Mouse (Mus musculus): ENCODE measurements around the gene Nckap5l.
A peak's percentile ranks its signal among the peaks of the same experiment; 100 is the strongest.
"Not testable (repeated sequence)": the region's sequence is repeated elsewhere in the genome, so short reads cannot be mapped to it uniquely, and the experiment has no call there.

Gene Nckap5l

GRCm38 (mm10) chr15:99469067-99469466, 11.5 kb upstream of the Nckap5l start:
- DNase-seq, result peak; percentile 83 to 91

DNA sequence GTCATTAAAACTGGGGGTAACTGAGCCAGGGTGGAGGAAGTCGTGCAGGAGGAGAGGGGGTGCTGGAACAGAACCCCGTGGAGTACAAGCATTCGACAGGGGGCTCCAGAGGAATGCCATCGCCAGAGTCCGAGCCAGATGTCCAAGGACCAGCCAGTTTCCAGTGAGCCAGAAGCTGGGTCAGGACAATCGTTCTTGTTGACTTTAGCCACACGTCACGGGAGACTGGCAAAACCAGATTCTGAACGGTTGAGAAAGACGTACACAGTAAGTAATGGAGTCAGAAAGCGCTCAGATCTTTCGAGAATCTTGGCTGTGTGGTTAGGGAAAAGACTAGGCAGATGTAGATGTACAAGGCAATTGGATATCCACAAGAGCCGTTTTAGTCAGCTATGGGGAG, 5.6 kb upstream of the Nckap5l start:
- no peak for DNase-seq

DNA sequence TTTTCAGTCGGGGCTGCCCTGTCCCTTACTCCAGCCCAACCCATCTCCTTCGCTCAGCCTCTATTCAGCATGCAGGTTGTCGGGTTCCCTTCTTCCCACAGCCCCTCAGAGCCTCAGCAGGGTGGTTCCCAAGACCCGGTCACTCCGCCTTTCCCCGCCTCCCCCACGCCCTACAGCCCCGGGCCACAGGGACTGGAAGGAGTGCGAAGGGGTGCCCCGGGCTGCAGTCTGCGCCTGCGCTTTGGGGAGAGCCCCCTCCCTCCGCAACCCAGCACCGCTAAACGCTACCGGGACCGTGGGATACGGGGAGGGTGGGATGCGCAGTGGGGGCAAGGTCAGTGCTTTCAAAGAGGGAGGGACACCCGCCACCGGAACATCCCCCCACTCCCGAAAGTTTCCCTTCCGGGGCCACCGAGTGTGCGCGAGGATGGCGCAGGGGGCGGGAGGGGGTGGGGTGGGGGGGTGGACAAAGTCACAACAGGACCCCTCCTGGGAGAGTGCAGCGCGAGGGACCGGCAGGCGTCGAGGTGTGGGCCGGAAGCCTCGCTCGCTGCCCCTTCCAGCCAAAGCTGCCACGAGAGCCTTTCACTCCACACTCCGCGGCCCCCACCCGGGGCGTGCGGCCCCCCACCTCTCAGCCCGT, 464 bp downstream of the Nckap5l start:
- peak; percentile 58 to 77 for DNase-seq

GRCm38 (mm10) chr15:99456338-99456962, 1.1 kb downstream of the Nckap5l start:
- no peak for DNase-seq

GRCm38 (mm10) chr15:99455415-99455814, 2.1 kb downstream of the Nckap5l start:
- DNase-seq, result no peak

GRCm38 (mm10) chr15:99454585-99455279, 2.8 kb downstream of the Nckap5l start:
- no peak for DNase-seq

DNA sequence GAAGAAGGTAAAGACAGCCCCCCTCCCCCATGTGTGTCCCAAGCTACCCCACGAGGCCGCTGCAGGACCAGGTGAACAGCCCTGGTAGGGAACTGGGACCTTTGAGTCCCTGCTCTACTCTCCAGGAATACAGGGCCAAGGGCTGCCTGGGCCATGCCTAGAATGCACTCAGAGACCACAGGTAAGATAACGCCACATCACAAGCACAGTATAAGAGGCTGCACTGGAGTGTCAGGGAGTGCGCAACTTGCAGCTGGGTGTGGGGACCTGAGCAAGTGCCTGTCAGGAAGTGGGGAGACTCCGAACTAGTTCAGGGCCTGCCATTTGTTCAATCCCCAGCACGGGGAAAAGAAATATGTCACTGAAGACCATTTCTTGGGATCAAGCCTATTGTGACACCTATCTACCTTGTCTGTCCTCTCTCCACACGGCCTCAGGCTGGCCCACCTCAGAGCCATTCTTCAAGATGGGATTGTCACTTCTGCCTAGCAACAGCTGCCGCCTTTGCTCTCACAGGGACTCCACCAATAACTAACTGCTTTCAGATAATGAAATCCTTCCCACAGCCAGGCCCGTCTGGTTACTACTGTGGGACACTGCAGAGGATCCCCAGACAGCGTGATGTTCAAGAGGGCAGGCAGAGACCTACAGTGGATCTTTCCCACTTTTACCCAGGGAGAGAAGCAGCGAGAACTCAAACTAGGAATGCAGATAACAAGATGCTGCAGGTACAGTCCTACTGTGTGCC, 4.2 kb downstream of the Nckap5l start:
- no peak for DNase-seq

DNA sequence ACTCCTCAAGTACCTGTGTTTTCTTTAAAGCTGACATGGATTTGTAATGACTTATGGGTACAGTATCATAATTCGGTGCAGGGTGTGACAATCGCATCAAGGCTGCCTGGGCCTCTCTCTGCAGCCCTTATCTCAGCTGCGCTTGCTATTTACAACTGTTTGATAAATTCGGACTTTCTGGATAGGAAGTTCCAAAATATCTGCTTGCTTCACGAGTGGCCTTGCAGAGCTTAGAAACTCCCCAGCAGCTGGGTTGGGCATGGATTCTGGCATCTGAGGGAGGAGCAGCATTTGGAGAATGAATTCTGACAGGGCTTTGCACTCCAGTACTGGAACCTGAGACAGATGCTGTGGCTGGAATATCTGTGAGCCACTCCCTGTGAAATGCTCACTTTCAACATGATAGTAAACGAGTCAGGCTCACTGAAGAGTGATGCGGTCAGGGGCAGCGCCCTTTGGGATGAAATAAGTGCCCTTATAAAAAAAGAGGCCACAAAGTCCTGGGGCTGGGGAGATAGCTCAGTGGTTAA, 7.7 kb downstream of the Nckap5l start:
- no peak for DNase-seq

- peak; percentile 55 to 69 for DNase-seq
These were observed 8.3 kb downstream of the Nckap5l start for GRCm38 (mm10) chr15:99449131-99449750.

DNA sequence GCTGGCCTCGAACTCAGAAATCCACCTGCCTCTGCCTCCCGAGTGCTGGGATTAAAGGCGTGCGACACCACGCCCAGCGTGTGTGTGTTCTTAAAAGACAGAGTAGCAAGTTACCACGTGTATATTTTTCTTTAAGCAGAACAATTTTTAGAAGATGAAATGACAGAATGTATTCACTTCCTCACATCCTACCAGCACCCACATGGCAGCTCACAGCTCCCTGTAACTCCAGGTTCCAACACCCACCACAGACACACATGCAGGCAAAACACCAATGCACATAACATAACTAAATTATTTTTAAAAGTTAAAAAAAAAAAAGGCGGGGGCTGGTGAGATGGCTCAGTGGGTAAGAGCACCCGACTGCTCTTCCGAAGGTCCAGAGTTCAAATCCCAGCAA, 11.4 kb downstream of the Nckap5l start:
- not testable (repeated sequence) for DNase-seq

DNA sequence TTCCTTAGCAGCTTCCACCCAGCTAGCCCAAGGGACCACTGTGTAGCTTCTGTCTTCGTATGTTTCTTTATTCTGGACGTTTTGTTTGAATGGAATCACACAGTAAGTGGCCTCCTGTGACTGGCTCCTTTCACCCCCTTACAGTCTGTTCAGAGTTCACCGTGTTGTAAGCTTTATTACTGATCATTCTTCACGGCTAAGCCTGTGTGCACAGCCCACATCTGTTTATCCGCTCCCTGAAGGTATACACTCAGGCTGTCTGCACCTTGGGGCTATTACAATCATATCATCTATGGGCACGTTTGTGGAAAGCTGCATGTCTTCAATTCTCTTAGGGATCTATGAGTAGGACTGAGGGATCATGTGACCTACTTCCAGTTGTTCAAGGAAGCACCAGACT, 12.0 kb downstream of the Nckap5l start:
- DNase-seq, result no peak

- DNase-seq, result no peak
These were observed 15.2 kb downstream of the Nckap5l start for GRCm38 (mm10) chr15:99442358-99442757.

DNA sequence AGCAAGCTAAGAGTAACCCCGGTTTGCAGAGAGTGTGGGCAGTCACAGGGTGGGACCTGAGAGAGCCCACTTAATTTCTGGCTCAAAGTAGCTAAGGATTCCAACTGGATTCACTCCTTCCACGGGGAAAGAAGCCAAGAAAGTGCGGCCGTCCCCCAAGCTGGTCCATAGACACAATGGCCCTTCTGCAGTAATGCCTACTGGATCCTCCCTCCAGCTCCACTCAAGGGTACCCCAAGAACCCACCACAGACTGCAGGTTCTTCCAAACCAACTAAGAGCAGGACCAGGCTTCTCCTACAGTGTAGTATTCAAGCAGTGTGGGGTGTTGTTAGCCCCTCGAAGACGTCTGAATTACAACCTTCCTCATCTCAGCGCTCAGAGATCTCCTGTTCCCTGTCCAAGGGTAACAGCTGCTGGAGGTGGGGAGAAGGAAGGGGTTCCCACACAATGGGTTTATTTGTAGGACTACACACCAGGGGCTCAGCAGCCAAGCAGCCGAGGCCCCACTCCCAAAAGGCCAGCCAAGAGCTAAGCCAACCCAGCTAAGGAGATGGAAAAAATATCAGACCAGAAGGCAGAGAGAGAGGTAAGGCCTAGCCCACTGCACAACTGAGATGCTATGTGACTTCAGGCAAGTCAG, 16.6 kb downstream of the Nckap5l start:
- DNase-seq, result no peak

- DNase-seq, result no peak
These were observed 17.3 kb downstream of the Nckap5l start for GRCm38 (mm10) chr15:99440112-99440815.

DNA sequence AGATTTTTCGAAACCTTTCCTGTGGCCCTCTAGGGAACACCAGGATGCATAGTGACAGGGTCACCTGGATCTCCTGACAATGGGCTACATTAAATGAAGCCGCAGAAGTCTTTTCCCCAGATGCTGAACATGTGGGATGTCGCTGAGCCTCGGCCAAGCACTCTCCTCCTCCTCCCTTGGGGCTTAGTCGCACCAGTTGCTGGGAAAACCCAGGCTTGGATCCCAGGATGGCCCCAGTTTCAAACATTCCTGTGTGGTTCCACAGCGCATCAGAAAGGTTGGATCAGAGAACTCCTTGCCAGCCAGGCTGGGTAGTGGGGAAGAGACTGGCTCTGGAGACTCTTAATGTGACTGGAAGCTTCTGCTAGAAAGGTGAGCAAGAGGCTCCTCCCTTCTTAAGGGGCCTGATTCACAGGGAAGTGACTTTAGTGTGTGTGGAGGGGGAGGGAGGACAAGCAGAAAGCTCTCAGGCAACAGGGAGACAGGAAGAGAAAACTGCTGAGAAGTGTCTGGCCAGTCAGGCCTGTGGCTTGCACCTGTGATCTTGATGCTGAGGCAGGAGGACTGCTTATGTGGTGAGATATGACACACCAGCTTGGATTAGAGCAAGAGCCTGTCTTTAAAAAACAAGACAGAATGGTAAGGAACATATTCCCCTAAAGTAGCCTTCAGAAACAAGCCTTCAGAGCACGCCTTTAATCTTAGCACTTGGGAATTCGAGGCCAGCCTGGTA, 18.4 kb downstream of the Nckap5l start:
- no peak for DNase-seq

- no peak for DNase-seq
These were observed 23.6 kb downstream of the Nckap5l start for GRCm38 (mm10) chr15:99433913-99434312.

DNA sequence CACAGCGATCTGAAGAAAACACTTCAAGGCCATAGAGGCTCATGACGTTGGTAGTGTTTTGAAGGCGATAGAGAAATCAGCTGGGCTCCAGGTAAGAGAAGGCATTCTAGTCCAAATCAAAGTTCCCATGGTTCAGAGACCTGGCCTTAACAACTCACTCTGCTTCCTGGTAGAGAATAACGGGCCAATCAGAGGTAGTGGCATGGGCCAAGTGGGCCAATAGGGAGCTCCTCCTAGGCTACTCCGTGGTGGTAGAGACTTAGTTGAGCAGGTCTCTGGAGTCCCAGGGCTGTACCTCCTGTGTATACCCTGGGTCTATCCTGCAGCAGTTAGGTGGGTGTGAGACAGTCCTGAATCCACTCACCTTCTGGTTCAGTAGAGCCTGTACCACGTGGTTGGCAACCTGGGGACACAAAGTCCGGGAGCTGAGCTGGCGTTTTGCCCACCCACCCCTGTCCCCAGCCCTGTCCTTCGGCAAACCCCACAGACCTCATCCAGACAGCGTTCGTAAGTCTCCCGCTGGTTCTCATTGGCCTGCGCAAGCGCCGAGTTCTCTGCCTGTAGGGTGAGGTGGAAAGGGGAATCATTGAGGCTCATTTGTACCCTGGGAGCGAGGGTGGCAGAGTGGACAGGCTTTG, 24.3 kb downstream of the Nckap5l start:
- peak; percentile 42 to 70 for DNase-seq

DNA sequence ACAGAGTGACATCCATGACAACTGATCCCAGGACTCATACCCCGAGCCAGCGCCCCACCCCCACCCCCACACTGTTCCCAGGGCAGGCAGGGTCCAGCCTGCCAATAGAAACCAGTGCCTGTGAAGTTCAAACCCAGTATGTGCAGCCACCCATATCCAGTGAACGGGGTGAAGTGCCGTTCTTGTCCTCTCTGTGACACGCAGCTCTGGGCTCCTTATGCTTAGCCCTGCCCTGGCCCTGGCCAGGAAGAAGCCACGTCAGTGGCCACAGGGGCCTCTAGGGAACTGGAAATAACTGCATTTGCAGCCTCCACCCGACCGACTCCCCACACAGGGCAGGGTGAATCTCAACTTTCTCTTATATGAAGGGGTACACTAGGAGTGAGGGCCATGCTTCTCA, 25.6 kb downstream of the Nckap5l start:
- peak in 1 of 2 experiments; percentile 67 for DNase-seq

- no peak for DNase-seq
These were observed 26.0 kb downstream of the Nckap5l start for GRCm38 (mm10) chr15:99431504-99431903.

DNA sequence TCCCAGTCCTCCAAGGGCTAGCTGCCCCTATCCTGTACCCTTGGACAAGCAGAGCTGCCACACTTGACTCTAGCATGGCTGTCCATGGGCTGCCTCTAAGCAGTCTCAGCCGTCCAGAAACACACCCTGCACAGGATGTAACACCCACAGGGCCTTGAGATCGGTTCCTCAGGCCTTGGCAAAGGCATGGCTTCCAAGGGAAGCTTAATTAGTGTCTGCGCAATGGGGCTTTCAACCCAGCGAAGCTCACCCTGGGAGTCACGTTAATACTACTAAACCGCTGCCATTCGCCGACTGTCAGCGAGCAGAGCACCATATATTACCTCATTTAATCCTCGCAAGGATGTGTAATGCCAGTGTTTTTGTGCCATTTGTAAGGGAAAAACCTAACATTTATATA, 26.5 kb downstream of the Nckap5l start:
- DNase-seq, result no peak
